Mouse (Mus musculus): ENCODE measurements around the gene Lix1l. TPM values are rescaled to one million over a fixed set of nuclear protein-coding genes. Genes with fewer than 3 reads are reported as not detected.

The Lix1l gene
- polyA plus RNA-seq, 1 experiment = 11.0 TPM

GRCm38 (mm10) chr3:96560881-96561668 is 39.9 kb upstream of the Lix1l start:
- peaks cover 19% of the 10 kb centered on the region; the same call in 1 of the 2 replicates for H3K4me1 ChIP-seq (ENCODE audit: control insufficient read depth, insufficient read depth, insufficient read length, low read length)
- peak overlapping the region; percentile 69 for H3K4me3 ChIP-seq (ENCODE audit: insufficient read depth, low read depth, low read length)
- H3K27ac ChIP-seq (replicated peaks; ENCODE audit: low read depth, low read length) = peak overlapping the region; percentile 99

DNA sequence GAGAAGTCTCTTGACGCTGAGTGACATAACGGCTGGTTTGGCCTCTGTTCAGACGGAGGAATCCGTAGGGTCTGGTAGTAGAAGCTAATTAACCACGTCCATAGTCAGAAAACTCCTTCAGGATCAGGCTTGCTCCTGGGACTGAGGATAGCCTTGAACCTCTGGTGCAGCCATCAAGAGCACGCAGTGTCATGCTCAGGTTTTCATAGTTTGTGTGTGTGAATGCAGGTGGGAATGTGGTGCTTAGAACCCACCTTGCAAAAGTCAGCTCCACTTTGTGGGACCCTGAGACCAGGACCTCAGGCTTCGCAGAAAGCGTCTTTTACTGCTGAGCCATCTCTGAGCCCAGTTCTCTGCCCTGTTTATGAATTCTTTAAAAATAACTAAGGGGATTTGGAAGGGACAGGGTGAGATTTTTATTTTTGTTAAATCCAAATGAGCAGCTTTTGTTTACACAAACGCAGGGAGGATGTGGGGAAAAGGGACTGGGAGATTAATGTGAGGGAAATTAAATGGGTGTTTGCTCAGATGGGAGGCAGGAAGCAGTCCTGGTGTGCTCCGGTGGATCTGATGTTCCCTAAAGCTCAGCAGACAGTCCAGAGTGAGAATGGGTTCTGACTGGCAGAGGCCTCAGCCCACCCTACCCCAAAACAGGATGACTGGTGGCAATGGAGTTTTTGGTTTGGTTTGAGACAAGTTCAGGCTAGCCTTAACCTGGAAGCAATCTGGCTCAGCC is 38.8 kb upstream of the Lix1l start:
- Histone ChIP-seq H3K4me1 (ENCODE audit: control insufficient read depth, insufficient read depth, insufficient read length, low read length) (peaks cover 27% of the 10 kb centered on the region; the same call in 1 of the 2 replicates), H3K27ac (replicated peaks; ENCODE audit: low read depth, low read length) (peak overlapping the region; percentile 99), H3K4me3 (ENCODE audit: insufficient read depth, low read depth, low read length) (peak overlapping the region; percentile 69)

DNA sequence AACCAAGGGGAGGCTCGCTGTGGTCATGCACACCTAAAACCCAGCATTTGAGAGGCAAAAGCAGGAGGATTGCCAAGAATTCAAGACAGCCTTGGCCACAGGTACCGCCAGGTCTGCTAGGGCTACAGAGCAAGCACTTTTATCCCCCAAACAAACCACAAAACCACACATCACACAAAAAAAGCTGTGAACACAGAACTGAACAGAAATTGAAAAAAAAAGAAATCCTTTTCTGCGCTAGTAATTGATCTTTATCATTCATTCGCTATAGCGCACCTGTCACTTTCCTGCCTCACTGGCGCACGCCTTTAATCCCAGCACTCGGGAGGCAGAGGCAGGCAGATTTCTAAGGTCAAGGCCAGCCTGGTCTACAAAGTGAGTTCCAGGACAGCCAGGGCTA is 37.7 kb upstream of the Lix1l start:
- H3K4me1 ChIP-seq (ENCODE audit: control insufficient read depth, insufficient read depth, insufficient read length, low read length) = peaks cover 34% of the 10 kb centered on the region; the same call in 1 of the 2 replicates
- H3K27ac ChIP-seq (replicated peaks; ENCODE audit: low read depth, low read length) = peak overlapping the region; percentile 99
- peak overlapping the region; percentile 37 for H3K4me3 ChIP-seq (ENCODE audit: insufficient read depth, low read depth, low read length)

DNA sequence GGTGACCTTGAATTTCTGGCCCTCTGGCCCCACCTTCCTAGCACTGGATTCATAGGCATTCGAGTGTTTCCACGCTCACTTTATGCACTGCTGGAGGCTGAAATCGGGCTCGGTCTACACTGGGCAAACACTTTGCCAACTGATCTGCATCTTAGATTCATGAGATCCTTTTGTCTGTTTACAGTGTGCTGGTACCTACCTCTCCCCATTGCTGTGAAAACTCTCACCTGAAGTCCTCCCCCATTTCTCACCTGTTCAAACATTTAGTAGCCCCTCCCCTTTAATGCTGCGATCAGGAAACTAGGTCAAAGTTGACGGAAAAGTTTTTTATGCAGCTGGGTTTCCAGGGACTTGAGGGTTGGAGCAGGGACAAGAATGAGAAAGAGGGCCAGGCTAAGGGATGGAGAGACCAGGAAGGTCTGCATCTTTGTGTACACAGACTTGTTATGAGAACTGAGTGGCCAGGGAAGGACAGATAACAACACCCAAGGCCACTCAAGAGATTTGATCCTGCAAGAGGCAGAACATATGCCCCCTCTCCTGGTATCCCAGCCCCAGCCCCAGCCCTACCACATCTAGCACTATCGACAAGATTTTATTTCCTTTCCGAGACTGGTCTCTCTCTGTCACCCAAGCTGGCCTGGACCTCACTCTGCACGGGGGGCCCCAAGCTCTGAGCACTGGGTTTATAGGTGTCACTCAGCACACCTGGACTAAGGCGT is 36.9 kb upstream of the Lix1l start:
- Histone ChIP-seq H3K27ac (replicated peaks; ENCODE audit: low read depth, low read length) (peak overlapping the region; percentile 99), H3K4me1 (ENCODE audit: control insufficient read depth, insufficient read depth, insufficient read length, low read length) (peaks cover 34% of the 10 kb centered on the region; the same call in 1 of the 2 replicates), H3K4me3 (ENCODE audit: insufficient read depth, low read depth, low read length) (peak overlapping the region; percentile 17; the same call in 1 of the 2 replicates)

- Histone ChIP-seq H3K4me1 (ENCODE audit: control insufficient read depth, insufficient read depth, insufficient read length, low read length) (peaks cover 40% of the 10 kb centered on the region), H3K27ac (replicated peaks; ENCODE audit: low read depth, low read length) (peak overlapping the region; percentile 99), H3K4me3 (ENCODE audit: insufficient read depth, low read depth, low read length) (peak overlapping the region; percentile 15; the same call in 1 of the 2 replicates)
Observed at GRCm38 (mm10) chr3:96564633-96565032, 36.3 kb upstream of the Lix1l start.

GRCm38 (mm10) chr3:96565105-96565504 is 35.8 kb upstream of the Lix1l start:
- Histone ChIP-seq H3K4me1 (ENCODE audit: control insufficient read depth, insufficient read depth, insufficient read length, low read length) (peaks cover 44% of the 10 kb centered on the region), H3K27ac (replicated peaks; ENCODE audit: low read depth, low read length) (peak overlapping the region; percentile 99), H3K4me3 (ENCODE audit: insufficient read depth, low read depth, low read length) (no peak overlapping the region)

DNA sequence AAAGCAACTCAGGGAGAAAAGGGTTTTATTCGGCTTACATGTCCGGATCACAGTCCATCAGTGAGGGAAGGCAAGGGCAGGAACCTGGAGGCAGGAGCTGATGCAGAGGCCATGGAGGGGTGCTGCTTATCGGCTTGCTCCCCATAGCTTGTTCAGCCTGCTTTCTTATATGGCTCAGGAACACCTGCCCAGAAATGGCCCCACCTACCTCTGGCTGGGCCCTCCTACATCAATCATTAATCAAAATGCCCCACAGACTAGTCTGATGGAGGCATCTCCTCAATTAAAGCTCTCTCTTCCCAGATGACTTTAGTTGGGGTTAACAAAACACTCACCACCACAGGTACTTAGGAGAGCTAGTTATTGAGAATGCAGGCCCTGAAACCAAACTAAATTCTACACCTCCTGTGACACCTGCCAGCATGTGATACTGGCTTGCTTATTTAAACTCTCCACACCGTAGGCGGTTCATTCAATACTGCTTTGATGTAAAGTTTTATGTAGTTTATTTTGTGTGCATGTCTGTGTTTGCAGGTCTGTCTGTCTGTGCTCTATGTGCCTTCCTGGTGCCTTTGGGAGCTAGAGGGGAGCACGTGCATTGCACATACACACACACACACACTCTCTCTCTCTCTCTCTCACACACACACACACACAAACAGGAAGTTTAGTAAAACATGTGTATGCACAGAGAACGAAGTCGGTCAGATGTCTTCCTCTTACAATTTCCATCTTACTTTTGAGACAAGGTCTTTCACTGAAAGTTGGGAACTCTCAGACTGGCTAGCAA is 34.1 kb upstream of the Lix1l start:
- H3K27ac ChIP-seq (replicated peaks; ENCODE audit: low read depth, low read length) = peak overlapping the region; percentile 99

GRCm38 (mm10) chr3:96568605-96569004 is 32.3 kb upstream of the Lix1l start:
- no peak overlapping the region for H3K4me3 ChIP-seq (ENCODE audit: insufficient read depth, low read depth, low read length)
- H3K27ac ChIP-seq (replicated peaks; ENCODE audit: low read depth, low read length) = peak overlapping the region; percentile 99
- H3K4me1 ChIP-seq (ENCODE audit: control insufficient read depth, insufficient read depth, insufficient read length, low read length) = peaks cover 62% of the 10 kb centered on the region

More for the DNA sequence above, 34.1 kb upstream of the Lix1l start:
- H3K4me3 ChIP-seq (ENCODE audit: insufficient read depth, low read depth, low read length) = no peak overlapping the region
- H3K4me1 ChIP-seq (ENCODE audit: control insufficient read depth, insufficient read depth, insufficient read length, low read length) = peaks cover 57% of the 10 kb centered on the region

- Histone ChIP-seq H3K4me3 (ENCODE audit: insufficient read depth, low read depth, low read length) (no peak overlapping the region), H3K4me1 (ENCODE audit: control insufficient read depth, insufficient read depth, insufficient read length, low read length) (peaks cover 60% of the 10 kb centered on the region), H3K27ac (replicated peaks; ENCODE audit: low read depth, low read length) (peak overlapping the region; percentile 97)
Observed at GRCm38 (mm10) chr3:96569506-96569905, 31.4 kb upstream of the Lix1l start.

- H3K27ac ChIP-seq (replicated peaks; ENCODE audit: low read depth, low read length) = peak overlapping the region; percentile 97
- no peak overlapping the region for H3K4me3 ChIP-seq (ENCODE audit: insufficient read depth, low read depth, low read length)
- peaks cover 60% of the 10 kb centered on the region for H3K4me1 ChIP-seq (ENCODE audit: control insufficient read depth, insufficient read depth, insufficient read length, low read length)
Observed at GRCm38 (mm10) chr3:96569966-96570605, 30.9 kb upstream of the Lix1l start.

- Histone ChIP-seq H3K27ac (replicated peaks; ENCODE audit: low read depth, low read length) (peak overlapping the region; percentile 97), H3K4me1 (ENCODE audit: control insufficient read depth, insufficient read depth, insufficient read length, low read length) (peaks cover 60% of the 10 kb centered on the region)
Observed at GRCm38 (mm10) chr3:96570643-96571042, 30.3 kb upstream of the Lix1l start.

DNA sequence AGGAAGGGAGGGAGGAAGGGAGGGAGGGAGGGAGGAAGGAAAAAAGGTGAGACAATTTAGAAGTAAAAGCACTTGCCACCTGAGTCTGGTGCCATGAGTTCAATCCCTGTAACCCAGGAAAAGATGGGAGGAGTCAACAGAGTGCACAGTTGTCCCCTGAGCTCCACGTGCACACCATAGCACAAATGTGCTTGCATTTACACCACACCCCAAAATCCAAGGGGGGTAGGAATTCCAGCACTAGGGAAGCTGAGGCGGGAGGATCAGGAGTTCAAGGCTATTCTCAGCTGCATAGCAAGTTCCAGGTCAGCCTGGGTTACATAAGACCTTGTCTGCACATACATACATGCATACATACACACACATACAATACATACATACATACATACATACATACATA is 29.6 kb upstream of the Lix1l start:
- no peak overlapping the region for H3K4me3 ChIP-seq (ENCODE audit: insufficient read depth, low read depth, low read length)
- H3K4me1 ChIP-seq (ENCODE audit: control insufficient read depth, insufficient read depth, insufficient read length, low read length) = peaks cover 57% of the 10 kb centered on the region
- H3K27ac ChIP-seq (replicated peaks; ENCODE audit: low read depth, low read length) = peak overlapping the region; percentile 97

More at GRCm38 (mm10) chr3:96570643-96571042, 30.3 kb upstream of the Lix1l start:
- no peak overlapping the region for H3K4me3 ChIP-seq (ENCODE audit: insufficient read depth, low read depth, low read length)

GRCm38 (mm10) chr3:96571896-96572698 is 28.9 kb upstream of the Lix1l start:
- peaks cover 55% of the 10 kb centered on the region for H3K4me1 ChIP-seq (ENCODE audit: control insufficient read depth, insufficient read depth, insufficient read length, low read length)
- H3K4me3 ChIP-seq (ENCODE audit: insufficient read depth, low read depth, low read length) = no peak overlapping the region
- peak overlapping the region; percentile 97 for H3K27ac ChIP-seq (replicated peaks; ENCODE audit: low read depth, low read length)

All from brown adipose tissue, adult 24 weeks (tissue).